Mouse (Mus musculus) cerebellum, adult 2 months (tissue): Measurements from ENCODE around the gene Rnf10. TPM values are rescaled to one million over a fixed set of nuclear protein-coding genes. Genes with fewer than 3 reads are reported as not detected.
A peak's percentile ranks its signal among the peaks of the same experiment; 100 is the strongest.

Experiments
- DNase-seq, 2 experiments: peaks; one replicate each; pipeline ENCODE4 v3.0.0; 2021
- H3K27ac ChIP-seq: fragments of 200-500 bp; 2 replicates; pipeline ENCODE4 v1.5.1; 2012; ENCODE audit warnings: low read length, control low read depth, inconsistent platforms; ENCODE audit not compliant: insufficient read depth
- H3K27me3 ChIP-seq: fragments of 200-500 bp; 2 replicates; pipeline ENCODE4 v1.6.1; 2012; ENCODE audit warnings: inconsistent platforms, mild to moderate bottlenecking, low read length, moderate library complexity; ENCODE audit not compliant: control insufficient read depth, insufficient read depth
- H3K4me1 ChIP-seq: fragments of 200-500 bp; 2 replicates; pipeline ENCODE4 v1.6.1; 2011; ENCODE audit warnings: low read length; ENCODE audit not compliant: control insufficient read depth, insufficient read depth
- H3K4me3 ChIP-seq: fragments of 200-500 bp; replicated peaks from 2 replicates; pipeline ENCODE3; 2011; ENCODE audit warnings: mild to moderate bottlenecking, low read depth, low read length, control low read depth; ENCODE audit not compliant: insufficient read depth
- CTCF ChIP-seq: fragments of 200-500 bp; IDR thresholded peaks from 2 replicates; pipeline ENCODE4 v1.5.1; 2011; ENCODE audit warnings: low read depth, mild to moderate bottlenecking, control low read depth, low read length, moderate library complexity, borderline replicate concordance; ENCODE audit not compliant: insufficient read depth
- POLR2A ChIP-seq: fragments of 200-500 bp; IDR thresholded peaks from 2 replicates; pipeline ENCODE4 v1.6.1; 2011; ENCODE audit warnings: low read length, control low read depth, borderline replicate concordance; ENCODE audit not compliant: insufficient read depth
- WGBS: fragments of 180-500 bp; shearing (Covaris S2); methylation state at CpG from one replicate; pipeline ENCODE4 v1.1.7; 2018; 5-methylcytosine and 5-hydroxymethylcytosine counted together
- polyA plus RNA-seq: library from polyadenylated mRNA; depleted of rRNA; stranded (reverse); fragments of >200 nt; gene quantifications from 2 replicates; pipeline ENCODE4 v1.2.3, GENCODE M21; 2012

Gene Rnf10
- polyA plus RNA-seq, 1 experiment = 151 TPM

DNA sequence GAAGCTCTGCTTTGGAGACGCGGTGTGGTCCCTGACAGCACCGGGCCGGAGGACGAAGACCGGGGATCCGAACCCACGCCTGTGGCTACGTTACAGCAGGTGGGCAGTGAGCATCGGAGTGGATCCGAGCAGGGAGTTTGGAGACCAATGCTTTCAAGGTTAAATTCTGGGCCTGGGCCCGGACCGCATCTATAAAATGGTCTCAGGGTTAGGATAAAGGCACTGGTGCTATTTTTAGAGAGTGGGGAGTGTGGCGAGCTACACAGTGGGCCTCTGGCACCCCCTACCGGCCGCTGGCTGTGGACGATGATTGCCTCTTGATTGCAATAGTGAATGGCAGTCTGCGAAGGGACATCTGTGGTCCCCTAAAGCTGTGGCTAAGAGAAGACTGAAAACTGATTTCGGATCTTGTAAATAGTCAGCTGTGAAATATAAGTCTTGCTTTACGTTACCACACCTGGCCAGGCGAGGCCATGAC lies 36.9 kb downstream of the Rnf10 start, which contains the start of gene Pop5:
Gene Pop5, plus strand, starts transcription at position 51 of the 478 bp plus-strand sequence.
- peak; percentile 88 to 94 for DNase-seq
- TF ChIP-seq CTCF = peak; percentile 94
- TF ChIP-seq POLR2A = peak; percentile 33; the same call in 1 of the 2 replicates
- WGBS = 2% methylated on average over 21 of the region's 21 CpGs

DNA sequence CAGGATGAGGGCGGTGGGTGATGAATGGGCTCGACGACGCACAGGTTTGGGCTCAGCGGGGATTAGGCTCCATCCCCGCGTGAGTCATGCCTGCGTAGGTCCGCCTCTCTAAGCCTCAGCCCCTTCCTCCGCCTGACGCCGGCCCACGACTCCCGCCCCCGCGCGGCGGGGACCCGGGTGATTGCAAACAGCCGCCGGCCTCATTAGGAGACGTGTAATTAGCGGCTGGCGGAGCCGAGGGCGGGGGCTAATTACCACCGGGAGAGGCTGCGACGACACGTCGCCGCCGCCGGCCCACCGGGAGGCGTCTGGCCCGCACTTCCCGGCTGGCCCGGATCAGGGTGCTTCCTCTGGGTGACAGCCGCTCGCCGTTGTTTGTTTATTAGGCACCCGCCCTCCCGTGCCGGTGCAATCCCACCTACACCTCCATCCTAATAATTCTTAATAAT lies 37.4 kb downstream of the Rnf10 start:
- H3K27me3 ChIP-seq = no peaks in the 10 kb centered on the region
- no peaks in the 10 kb centered on the region; the same call in 1 of the 2 replicates for H3K4me1 ChIP-seq
- H3K4me3 ChIP-seq = peak overlapping the region; percentile 84
- no peak for TF ChIP-seq CTCF
- peak; percentile 38; the same call in 1 of the 2 replicates for TF ChIP-seq POLR2A
- under 1% methylated on average over 45 of the region's 45 CpGs for WGBS
- peak overlapping the region; percentile 76 for H3K27ac ChIP-seq
- DNase-seq = peak; percentile 82

More for the DNA sequence above, 36.9 kb downstream of the Rnf10 start, which contains the start of gene Pop5:
- H3K4me1 ChIP-seq = no peaks in the 10 kb centered on the region; the same call in 1 of the 2 replicates
- peak within 1 kb of the TSS; percentile 84 for H3K4me3 ChIP-seq
- no peaks in the 10 kb centered on the region for H3K27me3 ChIP-seq
- H3K27ac ChIP-seq = peak within 1 kb of the TSS; percentile 76

DNA sequence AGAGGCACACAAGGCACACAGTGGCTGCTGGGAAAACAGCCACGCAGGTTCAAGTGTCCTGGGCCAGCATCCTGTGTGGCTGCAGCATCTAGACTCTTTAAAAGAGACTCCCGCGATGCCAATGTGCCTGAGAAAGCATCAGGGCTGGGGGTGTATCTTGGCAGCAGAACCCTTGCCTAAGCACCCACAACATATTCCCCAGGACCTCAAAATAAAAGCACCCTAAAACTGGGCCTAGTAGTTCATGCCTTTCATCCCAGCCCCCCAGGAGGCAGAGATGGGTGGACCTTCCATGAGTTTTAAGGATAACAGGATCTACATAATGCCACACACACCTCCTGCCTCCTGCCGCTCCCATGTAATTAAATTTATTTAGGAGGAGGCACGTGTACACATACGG lies 38.2 kb downstream of the Rnf10 start:
- Histone ChIP-seq H3K27me3 (no peaks in the 10 kb centered on the region), H3K4me1 (no peaks in the 10 kb centered on the region; the same call in 1 of the 2 replicates), H3K4me3 (no peak overlapping the region), H3K27ac (no peak overlapping the region)
- WGBS = 76% methylated on average over 6 of the region's 6 CpGs
- TF ChIP-seq POLR2A (no peak), CTCF (no peak)
- no peak for DNase-seq

DNA sequence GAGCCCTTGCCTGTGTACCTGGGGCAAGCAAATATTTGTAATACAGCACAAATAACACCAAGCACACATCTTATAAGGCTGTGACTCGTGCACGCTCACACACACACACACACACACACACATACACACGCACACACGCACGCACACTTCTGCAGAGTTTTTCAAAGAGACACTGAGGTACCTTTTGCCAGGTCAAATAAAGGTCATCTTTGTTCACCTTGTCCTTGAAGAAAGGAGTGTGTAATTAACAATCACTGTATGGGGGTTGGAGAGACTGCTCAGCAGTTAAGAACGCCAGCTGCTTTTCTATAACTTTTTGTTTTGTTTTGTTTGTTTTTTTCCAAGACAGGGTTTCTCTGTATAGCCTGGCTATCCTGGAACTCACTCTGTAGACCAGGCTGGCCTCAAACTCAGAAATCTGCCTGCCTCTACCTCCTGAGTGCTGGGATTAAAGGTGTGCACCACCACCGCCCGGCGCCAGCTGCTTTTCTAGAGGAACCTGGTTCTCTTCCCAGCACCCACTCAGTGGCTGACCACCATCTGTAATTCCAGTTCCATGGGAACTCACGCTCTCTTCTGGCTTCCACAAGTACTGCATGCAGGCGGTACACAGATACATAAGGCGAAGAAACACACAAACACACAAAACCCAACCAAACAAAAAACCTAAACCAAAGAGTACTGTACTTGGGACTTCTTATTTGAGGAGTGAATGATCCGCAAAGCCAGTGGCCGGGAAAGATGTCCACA lies 39.5 kb downstream of the Rnf10 start:
- TF ChIP-seq CTCF = no peak
- TF ChIP-seq POLR2A = no peak
- DNase-seq = no peak
- H3K27ac ChIP-seq = no peak overlapping the region
- H3K27me3 ChIP-seq = no peaks in the 10 kb centered on the region
- WGBS = 96% methylated on average over 14 of the region's 14 CpGs
- no peaks in the 10 kb centered on the region; the same call in 1 of the 2 replicates for H3K4me1 ChIP-seq
- no peak overlapping the region for H3K4me3 ChIP-seq

DNA sequence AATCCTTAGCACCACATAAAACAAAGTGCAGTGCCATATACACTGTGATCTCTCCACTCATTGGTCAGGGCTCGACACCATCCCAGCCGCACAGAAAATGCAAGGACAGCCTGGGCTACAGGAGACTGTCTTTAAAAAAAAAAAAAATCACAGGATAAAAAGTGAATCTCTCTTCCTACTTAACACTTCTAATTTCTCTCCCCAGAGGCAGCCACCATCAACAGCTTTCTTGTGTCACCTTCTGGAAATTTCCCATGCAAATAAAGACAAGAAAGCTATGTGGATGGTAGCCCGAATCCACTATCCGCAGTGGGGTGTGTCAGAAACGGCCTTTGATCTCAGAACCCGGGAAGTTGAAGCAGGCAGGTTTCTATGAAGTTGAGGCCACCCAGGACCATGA lies 40.2 kb downstream of the Rnf10 start:
- Histone ChIP-seq H3K27me3 (no peaks in the 10 kb centered on the region), H3K4me3 (no peak overlapping the region), H3K4me1 (no peaks in the 10 kb centered on the region; the same call in 1 of the 2 replicates), H3K27ac (no peak overlapping the region)
- TF ChIP-seq CTCF (no peak), POLR2A (no peak)
- 86% methylated on average over 6 of the region's 6 CpGs for WGBS
- DNase-seq = no peak

DNA sequence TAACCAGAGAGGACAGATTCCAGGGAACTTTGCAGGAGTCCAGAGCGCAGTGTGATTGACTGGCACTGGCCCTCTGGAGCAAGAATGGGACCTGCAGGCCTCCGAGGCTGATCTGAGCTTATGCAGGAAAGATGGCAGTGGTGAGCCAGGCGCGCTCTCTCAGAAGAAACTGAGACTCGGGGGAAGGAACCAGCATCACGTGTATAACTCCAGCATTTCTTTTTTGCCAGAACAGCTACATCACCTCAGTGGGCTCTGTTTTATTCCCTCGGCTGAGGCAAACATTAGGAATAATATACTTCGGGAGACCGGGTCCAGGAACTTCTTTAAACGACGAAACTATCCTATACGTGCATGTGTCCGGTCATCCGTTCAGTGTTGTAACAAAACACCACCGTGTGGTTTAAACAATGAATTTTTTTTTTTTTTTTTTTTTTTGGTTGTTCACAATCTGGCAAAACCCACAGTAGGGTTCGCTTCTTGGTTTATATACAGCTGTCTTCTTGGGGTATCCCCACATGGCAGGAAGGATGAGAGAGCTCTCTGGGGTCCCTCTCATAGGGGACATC lies 41.1 kb downstream of the Rnf10 start:
- no peak for DNase-seq

DNA sequence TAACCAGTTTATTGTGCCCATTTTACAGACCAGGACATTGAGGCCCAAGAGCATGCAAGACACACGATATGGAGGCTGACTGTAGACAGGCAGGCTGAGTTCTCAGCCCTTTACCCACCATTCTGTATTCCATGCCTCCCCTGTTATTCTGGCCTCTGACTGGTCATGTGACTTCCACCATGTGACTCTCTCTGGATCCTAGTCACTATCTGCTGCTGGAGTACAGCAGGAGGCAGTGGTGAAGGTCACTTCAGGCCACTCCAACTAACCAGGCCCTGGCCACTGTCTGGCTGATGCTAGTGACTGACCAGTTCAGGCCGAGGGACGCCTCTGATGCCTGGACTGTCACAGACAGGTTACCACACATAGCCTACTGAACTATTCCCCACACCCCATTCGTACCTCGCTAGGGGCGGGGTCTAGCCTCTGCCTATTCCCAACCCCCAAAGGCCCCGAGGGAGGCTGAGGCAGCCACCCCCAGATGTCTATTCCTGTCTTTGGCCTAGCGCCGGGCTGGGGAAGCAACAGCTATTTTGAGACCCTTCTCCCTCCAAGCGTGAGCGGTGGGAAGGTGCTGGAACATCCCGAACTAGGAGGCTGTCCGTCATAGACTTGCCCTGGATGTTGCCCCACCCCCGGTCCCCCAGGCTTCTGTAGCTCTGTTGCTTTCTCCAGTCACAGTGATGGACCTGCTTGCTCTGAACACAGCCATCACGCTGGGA lies 41.7 kb downstream of the Rnf10 start:
- no peak overlapping the region for H3K27ac ChIP-seq
- WGBS = 52% methylated on average over 15 of the region's 15 CpGs
- no peak for TF ChIP-seq POLR2A
- no peak for TF ChIP-seq CTCF
- H3K4me1 ChIP-seq = no peaks in the 10 kb centered on the region; the same call in 1 of the 2 replicates
- H3K27me3 ChIP-seq = no peaks in the 10 kb centered on the region
- no peak for DNase-seq
- no peak overlapping the region for H3K4me3 ChIP-seq

More for the DNA sequence above, 41.1 kb downstream of the Rnf10 start:
- H3K4me1 ChIP-seq = no peaks in the 10 kb centered on the region; the same call in 1 of the 2 replicates
- no peak overlapping the region for H3K4me3 ChIP-seq
- H3K27ac ChIP-seq = no peak overlapping the region
- TF ChIP-seq POLR2A (no peak), CTCF (no peak)
- 45% methylated on average over 16 of the region's 16 CpGs for WGBS
- no peaks in the 10 kb centered on the region for H3K27me3 ChIP-seq
